Mouse (Mus musculus) midbrain, postnatal 0 days (tissue): Measurements from ENCODE around the gene Rps15. TPM values are rescaled to one million over a fixed set of nuclear protein-coding genes. Genes with fewer than 3 reads are reported as not detected.

Experiments used
- ATAC-seq: fragments of 200-750 bp; cut with Nextera tagmentation; 2 replicates; pipeline ENCODE4 v1.8.0; 2017; ENCODE audit warnings: moderate number of reproducible peaks, mild to moderate bottlenecking, moderate TSS enrichment, moderate library complexity; ENCODE audit not compliant: low FRiP score
- DNase-seq: peaks from one replicate; pipeline ENCODE4 v3.0.0-alpha.2; 2015; ENCODE audit warnings: low spot score
- H3K27ac ChIP-seq: fragments of 300-500 bp; sonication (generic); 2 replicates; pipeline ENCODE4 v1.5.1; 2014; ENCODE audit warnings: low read depth, mild to moderate bottlenecking, low read length, mixed read lengths
- H3K27me3 ChIP-seq: fragments of 300-500 bp; sonication (generic); 2 replicates; pipeline ENCODE4 v1.6.1; 2014; ENCODE audit warnings: low read length, control low read depth, mixed read lengths; ENCODE audit not compliant: insufficient read depth
- H3K36me3 ChIP-seq: fragments of 300-500 bp; sonication (generic); 2 replicates; pipeline ENCODE4 v1.6.1; 2014; ENCODE audit warnings: low read length, control low read depth, mixed read lengths; ENCODE audit not compliant: insufficient read depth
- H3K4me1 ChIP-seq: fragments of 300-500 bp; sonication (generic); 2 replicates; pipeline ENCODE4 v1.6.1; 2014; ENCODE audit warnings: mild to moderate bottlenecking, control low read depth, antibody characterized with exemption, low read length, mixed read lengths; ENCODE audit not compliant: insufficient read depth
- H3K4me2 ChIP-seq: fragments of 300-500 bp; sonication (generic); 2 replicates; pipeline ENCODE4 v1.6.1; 2014; ENCODE audit warnings: low read depth, mild to moderate bottlenecking, low read length, mixed read lengths; ENCODE audit not compliant: poor library complexity, severe bottlenecking
- H3K4me3 ChIP-seq: fragments of 300-500 bp; sonication (generic); 2 replicates; pipeline ENCODE4 v1.5.1; 2014; ENCODE audit warnings: low read depth, mild to moderate bottlenecking, low read length, moderate library complexity
- H3K9ac ChIP-seq: fragments of 300-500 bp; sonication (generic); replicated peaks from 2 replicates; pipeline ENCODE4 v1.6.1; 2014; ENCODE audit warnings: mild to moderate bottlenecking, low read length, moderate library complexity, mixed read lengths; ENCODE audit not compliant: poor library complexity, severe bottlenecking
- H3K9me3 ChIP-seq: fragments of 300-500 bp; sonication (generic); 2 replicates; pipeline ENCODE4 v1.6.1; 2016; ENCODE audit warnings: low read length, control low read depth
- CTCF ChIP-seq: IDR thresholded peaks from 2 replicates; pipeline ENCODE4 v1.5.1; 2016; ENCODE audit warnings: antibody characterized with exemption, mild to moderate bottlenecking
- WGBS: fragments of 180-500 bp; shearing (Covaris S2); extraction: QIAGEN DNeasy Blood & Tissue Kit; methylation state at CpG from one replicate; pipeline ENCODE4 v1.1.7; 2014; 5-methylcytosine and 5-hydroxymethylcytosine counted together
- polyA plus RNA-seq: library from polyadenylated mRNA; unstranded; fragments of >200 nt; fragmentation: Nextera tagmentation; extraction: Ambion mirVana; gene quantifications from 2 replicates; pipeline ENCODE4 v1.2.1, GENCODE M21; 2015
- total RNA-seq: library from RNA; depleted of rRNA; stranded (reverse); fragments of >200 nt; gene quantifications from 2 replicates; pipeline ENCODE4 v1.2.3, GENCODE M21; 2014

Gene Rps15
- total and polyA plus RNA-seq, 2 experiments from 2014 or later: 633 to 1,162 TPM

- TF ChIP-seq CTCF: no peak
- Histone ChIP-seq H3K4me1 (peaks cover 7% of the 10 kb centered on the region), H3K27me3 (no peaks in the 10 kb centered on the region), H3K36me3 (no peaks in the 10 kb centered on the region), H3K27ac (no peak overlapping the region), H3K4me2 (peak overlapping the region; percentile 90), H3K9me3 (no peaks in the 10 kb centered on the region), H3K9ac (no peak overlapping the region), H3K4me3 (peak overlapping the region; percentile 51; the same call in 1 of the 2 replicates)
- 80% methylated on average over 17 of the region's 17 CpGs for WGBS
- ATAC-seq (no peak), DNase-seq (no peak)
These were observed 32.1 kb downstream of the Rps15 start for GRCm38 (mm10) chr10:80324120-80325037.

- no peak for ATAC-seq
- H3K9me3 ChIP-seq: no peaks in the 10 kb centered on the region
- H3K27ac ChIP-seq: no peak overlapping the region
- DNase-seq: no peak
- H3K9ac ChIP-seq: no peak overlapping the region
- no peaks in the 10 kb centered on the region for H3K27me3 ChIP-seq
- peaks cover 4% of the 10 kb centered on the region; the same call in 1 of the 2 replicates for H3K4me1 ChIP-seq
- no peak overlapping the region for H3K4me2 ChIP-seq
- 92% methylated on average over 21 of the region's 21 CpGs for WGBS
- no peak overlapping the region for H3K4me3 ChIP-seq
- H3K36me3 ChIP-seq: no peaks in the 10 kb centered on the region
- TF ChIP-seq CTCF: no peak
These were observed 32.8 kb downstream of the Rps15 start for GRCm38 (mm10) chr10:80325045-80325444.

DNA sequence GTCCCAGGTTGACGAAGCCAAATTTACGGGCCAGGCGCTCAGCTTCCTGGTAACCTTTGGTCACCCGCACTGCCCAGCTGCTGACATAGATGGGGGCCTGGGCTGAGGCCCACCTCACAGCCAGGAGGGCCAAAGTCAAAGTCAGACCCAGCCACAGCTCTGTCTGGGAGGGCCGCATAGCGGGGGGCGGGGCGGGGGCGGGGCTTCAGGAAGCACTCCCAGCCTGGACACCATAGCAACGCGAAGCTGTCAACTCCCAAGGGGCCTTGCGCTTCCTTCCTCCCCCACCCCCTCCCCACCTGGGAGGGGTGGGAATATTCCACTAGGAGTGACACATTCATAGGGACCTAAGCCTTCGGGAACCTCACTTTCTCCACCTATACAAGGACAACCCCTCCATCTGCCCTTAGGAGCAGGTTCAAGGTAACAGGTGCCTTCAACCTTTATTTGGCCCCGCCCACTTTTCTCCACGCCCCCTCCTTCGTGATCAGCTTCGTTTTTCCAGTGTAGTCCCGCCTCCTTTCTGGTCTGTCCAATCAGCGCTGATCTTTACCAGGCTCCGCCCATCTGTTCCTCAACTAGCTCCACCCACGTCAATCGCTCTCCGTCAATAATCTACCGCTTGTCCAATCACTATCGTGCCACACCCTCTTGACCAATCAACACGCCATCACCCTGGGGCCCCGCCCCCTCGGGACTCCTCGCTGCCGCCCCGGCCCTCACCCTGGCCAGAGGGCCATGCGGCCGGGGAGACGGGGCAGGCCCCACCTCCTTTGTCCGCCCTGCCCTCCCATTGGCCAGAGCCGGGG, 37.2 kb downstream of the Rps15 start, which contains the start of the genes Pcsk4 and Reep6:
Pcsk4 (minus strand) TSS at position 226 of the 809 bp plus-strand sequence.
Reep6 (plus strand) TSS at position 681 of the 809 bp plus-strand sequence.
- no peak within 1 kb of the TSS for H3K27ac ChIP-seq
- H3K4me2 ChIP-seq: peak within 1 kb of the TSS; percentile 79
- DNase-seq: peak; percentile 98
- H3K9ac ChIP-seq: peak within 1 kb of the TSS; percentile 51; the same call in 1 of the 2 replicates
- ATAC-seq: peak; percentile 95
- TF ChIP-seq CTCF: no peak
- H3K27me3 ChIP-seq: no peaks in the 10 kb centered on the region
- H3K9me3 ChIP-seq: no peaks in the 10 kb centered on the region
- H3K4me3 ChIP-seq: peak within 1 kb of the TSS; percentile 48
- peaks cover 5% of the 10 kb centered on the region; the same call in 1 of the 2 replicates for H3K4me1 ChIP-seq
- WGBS: 5% methylated on average over 32 of the region's 36 CpGs
- no peaks in the 10 kb centered on the region for H3K36me3 ChIP-seq

GRCm38 (mm10) chr10:80330084-80330483, 37.8 kb downstream of the Rps15 start:
- H3K9ac ChIP-seq: peak overlapping the region; percentile 51; the same call in 1 of the 2 replicates
- no peak; the same call in 1 of the 2 replicates for ATAC-seq
- no peak overlapping the region for H3K27ac ChIP-seq
- peak overlapping the region; percentile 48 for H3K4me3 ChIP-seq
- H3K36me3 ChIP-seq: no peaks in the 10 kb centered on the region
- no peaks in the 10 kb centered on the region for H3K9me3 ChIP-seq
- peak overlapping the region; percentile 79 for H3K4me2 ChIP-seq
- H3K4me1 ChIP-seq: peaks cover 5% of the 10 kb centered on the region; the same call in 1 of the 2 replicates
- no peaks in the 10 kb centered on the region for H3K27me3 ChIP-seq
- WGBS: 1% methylated on average over 29 of the region's 41 CpGs
- no peak for TF ChIP-seq CTCF
- DNase-seq: no peak

DNA sequence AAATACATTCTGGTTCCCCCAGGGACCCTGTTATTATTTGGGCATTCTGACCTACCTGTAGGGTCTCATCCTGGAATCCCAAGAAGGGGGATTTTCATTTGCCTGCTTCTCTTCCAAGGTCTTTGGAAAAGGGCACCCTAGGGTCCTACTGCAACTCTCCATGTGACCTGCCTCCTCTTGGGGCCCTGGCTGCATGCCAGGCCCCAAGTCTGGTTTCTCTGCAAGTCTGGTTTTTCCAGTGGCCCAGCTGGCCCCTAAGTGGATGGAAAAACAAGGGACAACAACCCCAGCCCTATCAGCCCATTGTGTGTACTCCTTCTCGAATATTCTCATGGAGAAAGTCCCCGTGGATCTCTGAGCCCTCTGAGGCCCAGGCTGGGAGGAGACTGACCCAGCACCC, 38.6 kb downstream of the Rps15 start:
- no peak for DNase-seq
- H3K4me1 ChIP-seq: peaks cover 5% of the 10 kb centered on the region; the same call in 1 of the 2 replicates
- H3K9me3 ChIP-seq: no peaks in the 10 kb centered on the region
- 66% methylated on average over 2 of the region's 2 CpGs for WGBS
- no peak overlapping the region for H3K9ac ChIP-seq
- H3K27ac ChIP-seq: no peak overlapping the region
- TF ChIP-seq CTCF: no peak
- no peak overlapping the region for H3K4me3 ChIP-seq
- H3K27me3 ChIP-seq: no peaks in the 10 kb centered on the region
- no peak for ATAC-seq
- no peaks in the 10 kb centered on the region for H3K36me3 ChIP-seq
- H3K4me2 ChIP-seq: no peak overlapping the region
